Mouse (Mus musculus): ENCODE measurements around the gene Gzmf.

- no peak for TF ChIP-seq CTCF (IDR thresholded peaks at IDR 0.05; ENCODE audit: low read depth)
- no peak for TF ChIP-seq EP300 (IDR thresholded peaks at IDR 0.05; ENCODE audit: low read depth)
Observed at GRCm38 (mm10) chr14:56186946-56187345, 24.3 kb downstream of the Gzmf start.
